Mouse (Mus musculus) ES-CJ7 (cell line): ENCODE measurements around the gene Vmn2r71.
A peak's percentile ranks its signal among the peaks of the same experiment; 100 is the strongest.

Source experiments
- DNase-seq: peaks from one replicate; pipeline ENCODE4 v3.0.0; 2011; ENCODE audit warnings: low read depth, low spot score

Gene Vmn2r71

DNA sequence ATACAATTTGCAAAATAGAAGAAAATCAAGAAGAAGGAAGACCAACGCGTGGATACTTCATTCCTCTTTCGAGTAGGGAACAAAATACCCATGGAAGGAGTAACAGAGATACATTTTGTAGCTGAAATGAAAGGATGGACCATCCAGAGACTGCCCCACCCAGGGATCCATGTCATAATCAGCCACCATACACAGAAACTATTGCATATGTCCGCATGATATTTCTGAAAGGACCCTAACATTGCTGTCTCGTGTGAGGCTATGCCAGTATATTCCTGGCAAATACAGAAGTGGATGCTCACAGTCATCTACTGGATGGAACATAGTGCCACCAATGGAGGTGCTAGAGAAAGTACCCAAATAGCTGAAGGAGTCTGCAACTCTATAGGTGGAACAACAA is at the start of gene Vmn2r71:
TSS of gene Vmn2r71 (plus strand) at position 301 of the 400 bp plus-strand sequence.
- no peak for DNase-seq

DNA sequence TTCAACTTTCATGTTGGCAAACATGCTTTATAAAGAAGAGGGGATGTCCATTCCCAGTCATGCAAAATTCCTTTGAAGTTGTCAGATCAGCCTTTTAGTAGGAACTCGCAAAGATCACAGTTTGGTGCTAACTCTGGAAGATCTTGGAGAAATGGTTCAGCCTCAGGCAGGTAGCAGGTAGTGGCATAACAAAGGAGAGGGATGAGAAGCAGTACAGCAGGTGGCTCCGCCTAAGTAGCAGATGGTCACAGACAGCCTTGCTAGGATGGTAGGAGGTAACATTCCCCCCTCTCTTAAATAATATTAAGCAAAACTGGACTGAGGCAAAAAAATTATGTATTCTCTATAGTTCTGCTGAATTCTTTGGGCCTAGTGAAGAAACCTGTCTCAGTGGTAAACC is 20.8 kb upstream of the Vmn2r71 start:
- DNase-seq, result peak; percentile 48

DNA sequence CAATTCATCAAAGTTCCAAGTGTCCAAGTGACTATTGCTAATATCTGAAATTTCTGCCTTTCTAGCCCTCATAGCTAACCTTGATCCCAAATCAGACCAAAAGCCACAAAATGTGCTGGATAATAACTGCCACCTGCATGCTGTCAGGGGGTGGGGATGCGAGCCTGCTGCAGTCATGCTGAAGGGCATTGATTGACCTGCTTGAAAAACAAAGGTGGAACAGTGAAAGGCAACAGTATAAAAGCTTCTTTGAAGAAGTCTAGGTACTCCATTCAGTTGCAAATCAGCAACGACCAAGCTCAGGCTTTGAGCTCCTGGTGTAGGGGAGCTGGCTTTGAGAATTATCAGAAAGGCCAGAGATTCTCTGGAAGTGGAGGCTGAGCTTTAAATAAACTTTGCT is 19.8 kb upstream of the Vmn2r71 start:
- DNase-seq, result peak; percentile 91

DNA sequence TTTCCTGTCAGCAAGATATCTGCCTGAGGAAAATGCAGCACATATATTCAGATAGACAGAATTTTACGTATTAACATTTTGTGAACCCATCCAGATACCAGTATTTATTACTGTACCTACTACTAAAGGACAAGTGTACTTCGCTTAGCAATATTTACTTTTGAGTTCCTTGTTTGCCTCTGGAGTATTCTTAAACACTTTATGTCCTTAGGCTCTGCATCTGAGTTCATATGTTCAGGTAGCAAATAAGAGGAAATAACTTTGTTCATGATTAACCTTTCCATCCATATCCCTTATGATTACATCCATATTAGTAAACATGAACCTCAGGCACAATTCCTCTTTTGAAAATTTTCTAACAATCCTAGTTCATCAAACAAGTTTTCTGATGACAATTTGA is 6.2 kb downstream of the Vmn2r71 start, which contains the start of gene Vmn2r70:
TSS of gene Vmn2r70 (minus strand) at position 101 of the 400 bp plus-strand sequence.
- no peak for DNase-seq
